Mouse (Mus musculus): Measurements from ENCODE around the gene Foxp1.

The Foxp1 gene

DNA sequence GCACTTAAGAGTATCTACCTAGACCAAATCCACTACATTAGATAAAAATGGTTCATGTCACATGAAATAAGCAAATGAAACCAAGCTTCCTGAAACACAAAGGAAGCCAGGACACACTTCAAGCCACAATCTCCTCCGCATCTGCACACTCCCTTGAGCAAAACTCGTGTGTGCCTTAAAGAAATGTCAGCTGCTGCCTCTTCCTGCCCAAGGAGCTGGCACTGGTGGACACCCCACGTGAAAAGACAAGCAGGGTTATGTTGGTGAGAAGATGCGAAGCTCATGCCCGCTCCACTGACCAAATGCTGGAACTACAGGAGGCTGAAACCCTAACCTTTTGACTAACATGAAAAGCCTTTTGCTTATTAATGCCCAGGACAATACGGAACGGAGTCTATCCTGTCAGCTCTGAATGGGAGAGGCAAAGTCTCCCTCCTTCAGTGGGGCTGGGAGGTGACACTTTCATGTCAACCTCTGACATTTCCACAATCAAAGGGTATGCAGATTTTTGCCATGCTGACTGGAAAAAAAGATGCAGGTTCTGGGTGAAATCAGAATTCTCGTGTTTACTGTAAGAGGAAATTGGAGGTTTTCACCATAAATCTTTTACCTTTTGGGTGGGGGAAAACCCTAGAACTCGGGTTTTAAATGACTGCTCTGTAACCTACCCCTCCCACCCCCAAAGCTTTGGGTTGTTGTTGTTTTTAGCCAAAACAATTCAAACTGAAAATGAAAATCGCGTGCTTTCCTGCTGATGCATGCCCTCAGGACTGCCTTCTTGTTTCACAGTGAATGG is 261.4 kb downstream of the Foxp1 start:
- DNase-seq (ENCODE audit: extremely low spot score): no peak

DNA sequence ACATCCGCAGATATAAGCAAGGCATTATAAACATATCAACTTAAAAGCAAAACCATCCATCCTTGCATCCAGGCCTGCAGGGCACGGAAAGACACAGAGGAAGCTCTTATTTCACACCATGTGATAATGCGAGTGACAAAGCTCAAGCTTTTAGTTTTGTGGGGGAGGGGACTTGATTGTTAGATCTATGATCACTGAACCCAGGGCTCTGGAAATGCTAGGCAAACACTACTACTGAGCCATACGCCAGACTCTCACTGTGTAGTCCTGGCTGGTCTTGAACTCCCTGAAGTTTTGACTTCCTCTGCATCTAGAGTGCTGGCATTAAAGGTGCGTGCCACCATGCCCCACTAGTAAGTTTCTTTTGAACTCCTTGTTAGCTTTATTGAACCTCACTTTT is 264.2 kb downstream of the Foxp1 start:
- no peak for DNase-seq (ENCODE audit: extremely low spot score)

DNA sequence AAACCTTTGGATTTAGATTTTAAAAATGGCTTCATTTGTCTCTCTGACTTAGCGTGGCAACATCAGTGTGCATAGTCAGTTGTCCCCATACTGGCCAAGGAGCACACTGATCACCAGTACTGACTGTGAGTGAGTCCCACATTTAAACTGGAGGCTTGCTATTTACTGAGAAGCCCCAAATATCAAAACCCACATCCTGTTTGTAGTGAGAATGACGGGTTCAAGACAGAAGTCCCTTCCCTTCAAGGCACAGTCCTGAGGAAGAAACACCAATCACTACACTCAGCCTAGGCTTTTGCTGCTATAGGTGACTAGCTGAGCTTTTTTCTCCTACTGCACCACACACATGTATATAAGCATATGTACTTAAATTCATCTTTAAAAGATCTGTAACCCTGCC is 264.8 kb downstream of the Foxp1 start:
- no peak for DNase-seq (ENCODE audit: extremely low spot score)

DNA sequence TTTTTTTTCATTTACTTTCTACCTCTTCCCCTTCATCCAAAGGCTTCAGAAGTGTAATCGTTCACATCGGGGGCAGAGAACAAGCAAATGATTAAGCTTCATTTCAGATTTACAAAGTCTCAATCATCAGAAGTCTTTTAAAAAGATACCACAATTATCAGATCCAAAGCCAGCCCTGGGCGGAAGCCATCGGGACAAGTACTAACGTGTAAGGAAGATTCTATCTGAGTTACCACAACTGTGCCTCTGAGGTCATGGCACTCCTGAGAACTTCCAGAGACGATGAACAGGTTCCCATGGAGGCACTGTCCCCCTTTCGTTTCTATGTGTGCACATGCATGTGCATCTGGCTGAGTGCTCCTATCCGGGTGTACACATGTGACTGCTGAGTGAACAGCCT is 269.2 kb downstream of the Foxp1 start:
- DNase-seq (ENCODE audit: extremely low spot score): no peak

DNA sequence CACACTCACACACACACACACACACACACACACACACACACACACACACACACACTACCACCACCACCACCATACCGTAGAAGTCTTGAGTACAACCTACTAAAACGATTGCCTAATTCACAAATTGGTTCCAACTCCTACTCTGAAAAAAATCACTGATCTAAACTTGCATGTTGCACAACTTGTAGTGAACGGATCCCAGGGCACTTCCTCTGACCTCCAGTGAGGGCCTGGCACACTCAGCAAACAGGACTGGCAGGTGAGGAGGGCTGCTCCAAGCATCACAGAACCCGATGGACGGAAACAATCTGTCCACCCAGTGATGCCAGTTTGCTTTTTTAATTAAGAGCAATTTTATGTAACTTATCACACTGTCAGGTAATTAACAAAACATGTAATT is 269.7 kb downstream of the Foxp1 start:
- DNase-seq (ENCODE audit: extremely low spot score): no peak

DNA sequence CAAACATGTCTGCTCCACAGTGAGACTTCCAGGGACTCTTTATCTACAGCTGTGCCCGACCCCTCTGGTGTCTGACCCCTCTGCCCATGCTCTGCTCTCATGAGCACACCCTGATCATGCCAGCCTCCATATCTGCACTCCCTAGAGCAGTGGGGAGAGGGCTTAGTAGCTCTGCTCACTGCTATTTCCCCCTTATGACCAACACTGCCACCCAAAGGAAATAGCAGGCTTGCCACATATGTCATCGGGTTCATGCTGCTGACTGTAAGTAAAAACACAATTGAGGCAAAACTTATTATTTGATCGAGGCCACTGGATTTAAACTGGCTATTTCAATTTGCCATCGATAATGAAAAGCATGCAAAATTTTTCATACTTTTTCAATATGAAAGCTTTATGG is 270.6 kb downstream of the Foxp1 start:
- no peak for DNase-seq (ENCODE audit: extremely low spot score)

DNA sequence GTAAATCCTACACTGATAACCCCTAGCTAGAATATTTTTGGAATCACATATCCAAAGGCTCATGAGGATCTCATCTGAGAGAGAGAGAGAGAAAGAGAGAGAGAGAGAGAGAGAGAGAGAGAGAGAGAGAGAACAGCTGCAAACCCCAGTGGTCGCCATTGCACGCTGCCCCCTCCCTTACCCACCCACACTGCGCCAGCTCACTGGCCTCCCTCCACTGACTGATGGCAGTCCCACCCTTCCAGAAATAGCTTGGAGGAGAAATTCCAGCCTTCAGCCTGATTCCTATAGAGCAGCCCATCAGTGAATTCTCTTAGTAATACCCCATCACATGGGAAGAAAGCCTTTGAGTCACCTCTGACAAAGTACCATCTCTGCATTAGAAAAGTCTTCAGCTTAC is 271.3 kb downstream of the Foxp1 start:
- no peak for DNase-seq (ENCODE audit: extremely low spot score)

DNA sequence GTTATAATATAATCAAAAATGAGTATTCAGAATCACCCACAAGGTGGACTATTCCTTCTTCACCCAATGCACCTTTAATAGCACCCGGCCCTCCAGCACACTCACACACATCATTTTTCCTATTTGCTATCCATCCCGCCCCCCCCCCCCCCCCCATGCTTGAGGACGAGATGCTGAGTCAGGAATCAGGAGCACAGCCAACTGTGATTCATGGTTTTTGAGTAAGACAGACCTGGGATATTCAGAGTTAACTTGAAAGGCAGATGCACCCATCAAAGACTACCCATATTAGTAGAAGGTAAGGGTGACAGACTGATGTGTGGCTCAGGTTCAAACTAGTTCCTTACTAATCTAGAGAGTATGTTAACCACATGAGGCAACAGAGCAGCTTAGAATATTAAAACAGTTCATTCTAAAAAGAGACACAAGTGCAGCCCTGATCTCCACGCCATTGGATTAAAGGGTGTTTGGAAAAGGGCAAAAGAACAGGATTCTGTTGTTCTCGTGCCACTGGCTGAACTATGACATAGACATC is 273.0 kb downstream of the Foxp1 start:
- DNase-seq (ENCODE audit: extremely low spot score): no peak

DNA sequence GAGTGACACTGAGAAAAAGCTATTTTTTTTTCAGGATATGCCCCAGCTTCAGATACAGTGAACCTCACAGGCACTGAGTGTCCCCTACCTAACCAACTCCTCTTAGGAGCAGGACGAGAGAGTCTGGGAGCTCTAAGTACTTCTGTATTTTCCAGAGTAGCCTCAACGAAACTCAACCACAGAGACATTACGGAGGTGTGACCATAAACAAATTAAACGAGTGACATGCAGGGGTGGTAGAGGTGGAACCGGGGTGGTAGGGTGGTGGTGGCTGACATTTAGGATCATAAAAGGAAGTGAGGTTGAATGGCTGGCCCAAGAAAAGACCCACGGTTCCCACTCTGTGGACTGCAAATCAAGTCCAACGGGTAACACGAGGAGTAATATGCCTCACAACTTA is 274.1 kb downstream of the Foxp1 start:
- no peak for DNase-seq (ENCODE audit: extremely low spot score)

DNA sequence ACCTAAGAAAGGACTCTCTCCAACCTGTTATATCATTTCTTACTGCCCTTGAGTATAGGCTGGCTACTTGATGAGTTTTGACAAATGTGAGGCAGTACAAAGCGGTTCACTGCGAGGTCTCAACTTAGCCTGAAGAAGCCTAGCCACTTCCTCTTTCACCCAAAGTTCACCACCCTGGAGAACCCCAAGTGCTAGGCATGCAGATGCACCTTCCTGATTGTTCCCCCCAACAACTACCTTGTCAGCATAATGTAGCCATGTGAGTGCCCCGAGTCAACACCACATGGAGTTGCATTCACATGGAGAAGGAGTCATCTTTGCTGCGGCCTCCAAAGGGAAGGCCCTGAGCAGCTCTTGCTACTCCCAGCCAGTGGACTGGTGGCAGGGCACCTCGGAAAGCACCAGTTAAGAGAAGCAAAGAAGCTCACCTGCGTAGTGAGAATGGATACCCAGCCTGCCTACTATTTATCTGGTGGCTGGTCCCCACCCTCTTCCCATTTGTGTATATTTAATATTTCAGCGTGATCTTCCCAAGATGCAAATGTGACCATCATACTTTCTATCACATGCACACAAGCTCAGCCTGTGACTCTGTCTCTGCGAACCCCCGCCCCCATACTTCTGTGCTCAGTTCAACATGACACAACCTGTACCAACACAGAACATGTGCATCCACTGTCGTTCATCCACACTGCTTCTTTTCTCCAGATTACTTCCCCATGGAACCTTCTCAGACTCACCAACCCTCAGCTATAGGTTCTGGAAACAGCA is 280.7 kb downstream of the Foxp1 start:
- no peak for DNase-seq (ENCODE audit: extremely low spot score)

DNA sequence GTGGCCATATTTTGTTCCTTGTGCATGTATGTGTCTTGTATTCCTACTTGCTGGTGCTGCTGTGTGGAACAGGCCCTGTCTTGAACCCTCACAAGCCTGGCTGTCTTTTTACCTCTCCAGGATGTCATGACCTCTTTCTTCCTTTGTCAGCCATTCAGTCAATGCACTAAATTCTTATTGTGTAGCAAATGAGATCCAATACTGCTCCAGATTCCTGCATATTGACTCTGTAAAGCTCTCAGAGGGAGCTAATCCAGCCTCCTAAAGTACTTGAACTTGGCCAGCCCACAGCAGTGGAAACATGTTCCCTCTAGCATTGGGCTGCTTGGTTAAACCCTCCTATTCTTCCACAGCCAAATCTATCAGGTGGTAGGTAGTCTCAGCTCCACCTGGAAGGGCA is 281.8 kb downstream of the Foxp1 start:
- DNase-seq (ENCODE audit: extremely low spot score): no peak

DNA sequence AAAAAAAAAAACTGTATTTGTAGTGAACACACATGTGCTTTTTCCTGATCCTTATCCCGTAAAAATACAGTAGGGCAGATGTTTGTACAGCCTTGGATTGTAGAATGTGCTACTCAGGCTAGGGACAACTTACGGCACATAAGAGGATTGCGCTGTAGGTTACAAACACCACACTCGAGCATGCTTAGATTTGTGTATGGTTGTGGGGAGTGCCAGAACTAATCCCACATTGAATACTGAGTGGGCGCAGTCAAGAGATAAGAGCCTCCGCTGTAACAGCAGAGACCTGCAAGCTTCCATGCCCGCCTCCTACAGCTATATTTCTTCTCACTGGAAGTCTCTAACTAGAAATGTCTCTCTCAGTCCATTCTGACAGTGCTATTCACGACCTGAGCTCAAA is 286.9 kb downstream of the Foxp1 start:
- DNase-seq (ENCODE audit: extremely low spot score): no peak

DNA sequence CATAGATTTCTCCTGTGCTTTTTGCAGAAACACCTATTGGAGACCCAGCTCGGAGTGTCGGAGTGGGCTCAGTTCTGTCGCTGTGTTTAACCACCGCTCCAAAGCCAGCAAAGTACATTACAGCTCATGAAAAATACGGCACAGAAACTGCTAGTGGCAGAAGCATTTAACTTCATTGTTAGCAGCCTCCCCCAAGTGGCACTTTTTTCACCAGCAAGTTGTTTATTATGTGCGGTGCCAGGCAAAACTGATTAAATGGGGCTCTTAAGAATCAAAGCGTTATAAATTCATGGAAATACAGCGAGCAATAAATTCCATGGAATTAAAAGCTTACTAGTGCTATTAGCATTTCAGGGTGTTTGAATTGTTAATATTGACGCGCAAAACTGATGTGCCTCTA is 289.1 kb downstream of the Foxp1 start:
- no peak for DNase-seq (ENCODE audit: extremely low spot score)

DNA sequence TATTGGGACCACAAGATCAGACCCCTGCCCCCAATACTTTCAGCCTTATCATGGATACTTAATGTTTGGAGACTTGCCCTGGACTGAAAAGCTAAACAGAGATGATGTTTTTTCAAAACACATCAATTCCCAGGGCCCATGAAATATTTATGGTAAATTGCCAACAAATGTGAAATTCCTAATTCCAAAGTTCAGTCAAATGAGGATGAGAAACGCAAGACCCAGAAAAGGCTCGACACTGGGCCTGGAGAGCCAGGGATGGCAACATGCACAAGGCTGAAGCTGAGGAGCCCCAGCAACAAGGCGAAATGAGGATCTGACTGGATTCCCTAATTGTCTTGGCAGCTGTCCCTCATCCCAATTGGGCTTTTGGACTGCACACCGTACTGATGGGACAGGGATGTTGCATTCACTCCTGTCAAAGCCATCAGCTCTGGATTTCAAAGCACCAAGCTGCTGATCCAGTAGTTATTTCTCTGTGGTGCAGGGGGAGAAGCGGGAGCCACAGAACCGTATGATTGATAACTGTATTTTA is 294.1 kb downstream of the Foxp1 start:
- no peak for DNase-seq (ENCODE audit: extremely low spot score)

DNA sequence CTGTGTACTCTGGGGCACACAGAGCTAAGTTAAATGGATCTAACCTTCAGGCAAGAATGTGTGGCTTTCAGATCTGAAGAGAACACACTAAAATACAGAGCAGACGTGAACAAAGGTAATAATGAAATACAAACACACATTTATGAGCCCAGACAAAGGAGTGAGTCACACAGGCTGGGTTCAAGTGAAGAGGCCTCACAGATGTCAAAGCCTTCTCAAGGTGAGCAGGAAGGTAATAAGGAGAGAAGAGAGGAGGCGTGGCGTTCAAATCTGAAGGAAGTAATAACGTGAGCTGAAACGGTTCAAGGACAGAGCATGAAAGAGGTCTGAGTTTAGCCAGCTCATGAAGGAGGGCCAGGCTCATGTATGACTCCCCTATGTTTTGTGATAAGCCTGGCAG is 301.4 kb downstream of the Foxp1 start:
- DNase-seq (ENCODE audit: extremely low spot score): no peak

DNA sequence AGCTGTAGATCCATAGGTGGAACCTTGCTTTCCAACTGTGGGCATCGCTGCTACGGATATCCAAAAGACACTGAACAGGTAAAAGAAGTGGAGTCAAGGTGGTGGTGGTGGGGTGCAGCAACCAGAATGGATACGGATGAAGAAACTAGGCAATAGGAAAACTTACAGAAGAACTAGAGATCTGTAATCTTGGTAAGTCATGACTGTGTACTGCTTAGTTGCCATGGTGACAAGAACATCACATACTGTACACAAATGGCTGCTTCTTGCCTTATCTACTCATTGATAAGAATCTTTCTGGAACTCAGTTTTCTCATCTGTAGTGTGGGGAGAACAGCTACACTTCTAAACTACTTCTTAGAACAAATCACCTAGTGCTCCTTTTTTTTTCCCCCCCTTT is 302.0 kb downstream of the Foxp1 start:
- no peak for DNase-seq (ENCODE audit: extremely low spot score)

DNA sequence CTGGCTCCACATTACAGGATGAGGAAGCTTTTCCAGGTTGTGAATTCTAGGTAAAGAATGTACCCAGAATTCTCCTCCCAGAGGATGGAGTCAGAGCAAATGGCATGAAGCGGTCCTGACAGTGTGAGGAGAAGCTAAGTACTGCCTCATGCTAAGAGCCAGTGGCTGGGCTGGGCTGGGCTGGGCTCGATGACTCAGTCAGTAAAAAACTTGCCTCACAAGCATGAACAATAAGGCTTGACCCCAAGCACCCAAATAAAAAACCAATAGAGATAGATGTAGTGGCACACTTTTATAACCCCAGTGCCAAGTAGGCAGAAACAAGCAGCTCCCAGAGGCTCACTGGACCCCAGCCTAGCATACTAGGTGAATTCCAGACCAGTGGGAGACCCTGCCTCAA is 304.7 kb downstream of the Foxp1 start:
- DNase-seq (ENCODE audit: extremely low spot score): no peak

DNA sequence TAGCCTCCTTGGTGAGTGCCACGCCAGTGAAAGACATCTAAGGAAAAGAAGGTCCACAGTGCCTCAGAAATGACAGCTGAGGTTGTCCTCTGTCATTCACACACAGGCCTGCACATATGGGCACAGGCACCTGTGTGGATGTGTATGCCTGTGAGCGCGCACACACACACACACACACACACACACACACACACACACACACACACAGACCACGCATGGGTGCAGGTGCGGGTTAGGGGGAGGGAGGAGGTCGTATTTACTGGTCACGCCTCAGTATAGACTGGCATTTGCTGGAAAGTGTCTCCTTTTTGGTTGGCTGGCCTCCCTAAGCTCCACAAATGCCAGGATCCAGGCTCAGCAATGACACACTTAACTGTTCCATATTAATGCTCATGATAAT is 305.4 kb downstream of the Foxp1 start:
- DNase-seq (ENCODE audit: extremely low spot score): no peak

DNA sequence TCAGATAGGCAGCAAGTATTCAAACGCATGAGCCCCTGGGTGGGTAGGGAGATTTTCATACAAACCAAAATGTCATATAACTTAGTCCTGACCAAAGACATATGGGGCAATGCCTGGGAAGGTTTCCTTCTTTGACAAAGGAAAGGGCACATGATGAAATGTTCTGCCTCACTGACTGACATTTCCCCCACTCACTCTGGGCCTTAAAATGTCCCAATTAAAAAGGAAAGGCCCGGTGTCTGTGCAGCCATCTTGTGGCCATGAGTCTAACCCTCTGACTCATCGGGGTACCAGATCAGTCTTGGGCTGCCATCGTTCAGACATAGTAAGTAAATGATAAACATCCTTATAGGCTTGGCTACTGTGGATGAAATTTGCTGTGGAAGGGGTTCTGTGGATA is 310.1 kb downstream of the Foxp1 start:
- DNase-seq (ENCODE audit: extremely low spot score): no peak

DNA sequence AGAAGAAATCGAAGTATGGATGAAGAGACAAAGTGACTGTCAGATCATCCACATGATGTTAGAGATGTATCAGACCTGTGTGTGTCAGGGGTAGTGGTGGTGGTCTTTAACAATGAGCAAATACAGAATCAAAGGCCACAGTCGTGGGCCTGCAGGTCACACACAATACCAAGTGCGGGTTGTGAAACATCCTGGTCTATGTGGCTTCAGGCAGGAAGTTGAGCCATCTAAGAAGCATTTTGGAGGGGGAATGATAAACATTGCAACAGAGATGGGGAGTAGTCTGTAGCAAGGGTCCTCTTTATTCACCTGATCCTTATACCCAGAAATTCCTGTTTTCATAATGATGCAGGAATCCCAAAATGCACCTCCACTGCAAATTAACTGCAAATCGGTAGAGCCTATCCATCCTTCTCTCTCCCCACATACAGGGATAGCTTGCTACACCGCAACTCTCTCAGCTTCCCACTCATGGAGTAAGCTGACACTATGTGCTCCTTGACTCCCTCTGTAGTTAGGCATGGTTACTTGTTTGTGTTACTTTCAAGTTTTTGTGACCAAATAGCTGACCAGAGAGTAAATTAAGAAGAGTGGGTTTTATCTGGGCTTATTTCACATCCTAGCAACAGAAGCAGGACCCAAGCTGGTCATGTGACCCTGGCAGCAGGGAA is 310.7 kb downstream of the Foxp1 start:
- no peak for DNase-seq (ENCODE audit: extremely low spot score)

DNA sequence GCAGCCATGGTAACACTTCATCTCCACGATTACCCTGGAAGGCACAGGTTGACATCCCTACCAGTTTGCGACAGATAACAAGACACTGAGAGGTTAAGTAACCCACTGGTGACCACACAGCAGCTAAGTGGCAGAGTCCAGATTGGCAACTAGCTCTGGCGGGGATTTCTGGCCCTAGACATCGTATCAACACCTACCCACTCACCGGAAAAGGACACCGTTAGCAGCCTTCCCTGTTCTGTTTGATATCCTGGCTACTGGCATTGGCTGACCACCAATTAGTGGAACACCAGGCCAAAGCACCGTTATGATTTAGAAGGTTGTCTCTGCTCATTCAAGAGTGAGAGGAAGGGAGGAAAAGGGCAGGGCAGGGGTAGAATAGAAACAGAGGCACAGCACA is 312.4 kb downstream of the Foxp1 start:
- DNase-seq (ENCODE audit: extremely low spot score): no peak

DNA sequence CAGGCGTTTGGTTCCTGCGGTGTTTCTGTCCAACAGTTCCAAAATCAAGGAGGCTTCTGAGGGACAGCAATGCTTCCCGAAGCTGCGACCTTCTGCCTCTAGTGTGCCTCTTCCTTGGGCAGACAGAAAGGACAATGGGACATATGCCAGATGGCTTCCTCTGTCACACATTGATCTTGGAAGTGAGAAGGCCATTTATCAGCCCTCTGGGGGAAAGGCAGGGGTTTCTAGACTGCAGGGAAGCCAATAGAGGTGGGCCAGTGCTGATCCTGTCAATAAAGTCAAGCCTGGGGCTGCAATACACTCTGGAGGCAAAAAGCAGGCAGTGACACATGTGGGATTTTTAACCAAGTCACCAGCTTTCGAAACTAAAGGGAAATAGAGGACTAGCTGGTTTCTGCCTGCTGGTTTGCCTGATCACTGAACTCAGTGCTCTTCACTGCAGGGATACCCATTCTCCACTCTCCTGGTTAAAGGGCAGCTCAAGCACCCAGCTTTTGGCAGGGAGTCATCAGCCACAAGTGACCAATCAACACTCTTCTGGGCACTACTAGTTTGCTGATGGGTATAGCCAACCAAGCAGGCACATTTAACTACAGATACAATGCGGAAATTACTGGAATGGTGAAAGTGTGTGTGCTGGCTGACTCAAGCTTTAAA is 315.2 kb downstream of the Foxp1 start:
- DNase-seq (ENCODE audit: extremely low spot score): peak; percentile 44

Data from embryo, embryonic 9.5 days (tissue).